Mouse (Mus musculus) frontal cortex, adult (tissue): ENCODE data around the gene A130010J15Rik.

Source experiments
- ATAC-seq: cut with Nextera tagmentation; 2 replicates; pipeline ENCODE4 v1.9.2; 2017; ENCODE audit warnings: mild to moderate bottlenecking, moderate library complexity, mixed read lengths; ENCODE audit not compliant: low TSS enrichment

Gene A130010J15Rik

GRCm38 (mm10) chr1:193200640-193201382 lies 33.0 kb downstream of the A130010J15Rik start:
- ATAC-seq, result no peak

GRCm38 (mm10) chr1:193201383-193201778 lies 33.5 kb downstream of the A130010J15Rik start, which contains the start of gene Traf3ip3:
Traf3ip3 (minus strand) TSS chr1:193201703.
- 0 out of 2 replicates have a peak, but pooled peaks have one; percentile 23 for ATAC-seq

GRCm38 (mm10) chr1:193203821-193204220 lies 36.0 kb downstream of the A130010J15Rik start:
- ATAC-seq, result no peak

GRCm38 (mm10) chr1:193205431-193205830 lies 37.6 kb downstream of the A130010J15Rik start:
- ATAC-seq, result no peak

- no peak for ATAC-seq
Measured at GRCm38 (mm10) chr1:193207503-193207902, 39.7 kb downstream of the A130010J15Rik start, which contains the start of gene Lamb3. Lamb3 (plus strand) TSS chr1:193207699.

GRCm38 (mm10) chr1:193208178-193208577 lies 40.3 kb downstream of the A130010J15Rik start:
- ATAC-seq, result peak; percentile 97

GRCm38 (mm10) chr1:193211371-193211770 lies 43.5 kb downstream of the A130010J15Rik start:
- no peak for ATAC-seq

GRCm38 (mm10) chr1:193214053-193214452 lies 46.2 kb downstream of the A130010J15Rik start:
- no peak for ATAC-seq

GRCm38 (mm10) chr1:193216000-193216399 lies 48.2 kb downstream of the A130010J15Rik start:
- no peak for ATAC-seq

GRCm38 (mm10) chr1:193220408-193220807 lies 52.6 kb downstream of the A130010J15Rik start:
- no peak for ATAC-seq

GRCm38 (mm10) chr1:193225531-193225930 lies 57.7 kb downstream of the A130010J15Rik start:
- ATAC-seq, result no peak

GRCm38 (mm10) chr1:193226114-193226513 lies 58.3 kb downstream of the A130010J15Rik start:
- ATAC-seq, result no peak

- peak; percentile 73 for ATAC-seq
Measured at GRCm38 (mm10) chr1:193226724-193227522, 59.1 kb downstream of the A130010J15Rik start.
